Mouse (Mus musculus) forebrain, postnatal 0 days (tissue): ENCODE measurements at regions not wholly inside any gene's neighbourhood (a gene's known extent, or its start where the extent isn't known, plus 50 kb on each side); places are given as distances from the start of the nearest gene placed in this dataset.
"Not testable (repeated sequence)": the region's sequence is repeated elsewhere in the genome, so short reads cannot be mapped to it uniquely, and the experiment has no call there.

Experiments used
- ATAC-seq: fragments of 200-750 bp; cut with Nextera tagmentation; 2 replicates; pipeline ENCODE4 v1.8.0; 2017; ENCODE audit warnings: mild to moderate bottlenecking, moderate library complexity
- DNase-seq: peaks from one replicate; pipeline ENCODE4 v3.0.0-alpha.2; 2015
- H3K27ac ChIP-seq: fragments of 300-500 bp; sonication (generic); 2 replicates; pipeline ENCODE4 v1.5.1; 2014; ENCODE audit warnings: low read depth, mild to moderate bottlenecking, antibody characterized with exemption, low read length, moderate library complexity, mixed read lengths
- H3K27me3 ChIP-seq: fragments of 300-500 bp; sonication (generic); 2 replicates; pipeline ENCODE4 v1.6.1; 2014; ENCODE audit warnings: mild to moderate bottlenecking, low read length, mixed read lengths; ENCODE audit not compliant: insufficient read depth
- H3K36me3 ChIP-seq: fragments of 300-500 bp; sonication (generic); 2 replicates; pipeline ENCODE4 v1.6.1; 2014; ENCODE audit warnings: mild to moderate bottlenecking, moderate library complexity; ENCODE audit not compliant: insufficient read depth
- H3K4me1 ChIP-seq: fragments of 300-500 bp; sonication (generic); 2 replicates; pipeline ENCODE4 v1.6.1; 2014; ENCODE audit warnings: antibody characterized with exemption; ENCODE audit not compliant: insufficient read depth
- H3K4me2 ChIP-seq: fragments of 300-500 bp; sonication (generic); 2 replicates; pipeline ENCODE4 v1.6.1; 2014; ENCODE audit warnings: low read depth, mild to moderate bottlenecking, moderate library complexity
- H3K4me3 ChIP-seq: fragments of 300-500 bp; sonication (generic); 2 replicates; pipeline ENCODE4 v1.5.1; 2014; ENCODE audit warnings: low read depth, low read length, mixed read lengths
- H3K9ac ChIP-seq: fragments of 300-500 bp; sonication (generic); 2 replicates; pipeline ENCODE4 v1.6.1; 2014; ENCODE audit warnings: mild to moderate bottlenecking
- H3K9me3 ChIP-seq: fragments of 300-500 bp; sonication (generic); 2 replicates; pipeline ENCODE4 v1.6.1; 2016; ENCODE audit warnings: low read length
- CTCF ChIP-seq: sonication (generic); IDR thresholded peaks from 2 replicates; pipeline ENCODE4 v1.5.1; 2016; ENCODE audit warnings: antibody characterized with exemption, control low read depth, low read depth
- WGBS: fragments of 180-500 bp; shearing (Covaris S2); extraction: QIAGEN DNeasy Blood & Tissue Kit; methylation state at CpG from one replicate; pipeline ENCODE4 v1.1.7; 2014; 5-methylcytosine and 5-hydroxymethylcytosine counted together

DNA sequence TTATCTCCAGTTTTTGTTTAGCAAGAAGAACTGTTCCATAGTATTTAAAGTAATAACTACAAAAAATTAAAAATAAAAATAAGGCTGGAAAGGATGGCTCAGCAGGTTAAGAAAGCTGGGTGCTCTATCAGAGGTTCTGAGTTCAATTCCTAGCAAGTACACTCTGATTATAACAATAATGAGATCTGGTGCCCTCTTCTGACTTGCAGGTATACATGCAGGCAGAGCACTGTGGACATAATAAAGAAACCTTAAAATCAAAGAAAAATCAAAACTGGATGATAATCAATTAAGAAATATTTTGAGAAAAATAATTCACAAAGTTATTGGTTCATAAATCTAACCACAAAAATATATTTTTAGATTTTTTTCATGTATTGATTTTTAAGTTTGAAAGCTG, 346.7 kb upstream of the Cdh8 start:
- H3K27ac ChIP-seq: no peak overlapping the region
- H3K4me1 ChIP-seq: no peaks in the 10 kb centered on the region
- ATAC-seq (no peak), DNase-seq (no peak)
- 0 out of 2 replicates have a peak, but pooled peaks cover 4% of the 10 kb centered on the region for H3K9me3 ChIP-seq
- H3K36me3 ChIP-seq: no peaks in the 10 kb centered on the region
- no peak overlapping the region for H3K4me3 ChIP-seq
- no peaks in the 10 kb centered on the region for H3K27me3 ChIP-seq
- TF ChIP-seq CTCF: peak; percentile 25; the same call in 1 of the 2 replicates
- no peak overlapping the region for H3K4me2 ChIP-seq
- no peak overlapping the region for H3K9ac ChIP-seq

GRCm38 (mm10) chr8:99736190-99736589, 319.9 kb upstream of the Cdh8 start:
- H3K27me3 ChIP-seq: no peaks in the 10 kb centered on the region
- H3K9me3 ChIP-seq: no peaks in the 10 kb centered on the region
- no peaks in the 10 kb centered on the region for H3K4me1 ChIP-seq
- TF ChIP-seq CTCF: no peak
- no peaks in the 10 kb centered on the region for H3K36me3 ChIP-seq
- ATAC-seq (peak; percentile 82), DNase-seq (peak; percentile 67)
- H3K4me3 ChIP-seq: no peak overlapping the region
- 58% methylated on average over 2 of the region's 2 CpGs for WGBS
- H3K4me2 ChIP-seq: no peak overlapping the region
- no peak overlapping the region for H3K9ac ChIP-seq
- peak overlapping the region; percentile 48; the same call in 1 of the 2 replicates for H3K27ac ChIP-seq

DNA sequence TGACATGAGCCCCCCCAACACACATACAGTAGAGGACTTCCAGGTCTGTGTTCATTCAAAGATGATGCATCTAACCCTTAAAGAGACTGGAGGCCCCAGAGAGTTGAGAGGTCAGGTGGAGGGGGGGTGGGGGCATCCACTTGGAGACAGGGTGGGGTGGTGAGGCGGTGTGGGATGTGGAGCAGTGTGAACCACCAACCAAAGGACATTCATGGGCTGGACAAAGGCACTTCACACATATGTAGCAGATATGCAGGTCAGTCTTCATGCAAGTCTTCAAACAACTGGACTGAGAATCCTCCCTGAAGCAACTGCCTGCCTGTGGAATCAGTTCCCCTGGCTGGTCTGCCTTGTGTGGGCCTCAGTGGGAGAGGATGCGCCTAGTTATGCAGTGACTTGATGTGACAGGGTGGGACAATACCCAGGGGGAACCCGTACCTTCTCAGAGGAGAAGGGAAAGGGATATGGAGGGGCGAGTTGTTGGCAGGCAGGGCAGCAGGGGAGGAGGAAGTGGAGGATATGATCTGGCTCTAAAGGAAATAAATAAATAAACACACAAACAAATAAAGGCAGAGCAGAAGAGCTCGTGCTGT, 308.5 kb upstream of the Cdh8 start:
- Histone ChIP-seq H3K9me3 (no peaks in the 10 kb centered on the region), H3K27ac (no peak overlapping the region), H3K4me3 (no peak overlapping the region), H3K9ac (no peak overlapping the region), H3K36me3 (no peaks in the 10 kb centered on the region), H3K4me2 (no peak overlapping the region), H3K27me3 (no peaks in the 10 kb centered on the region), H3K4me1 (no peaks in the 10 kb centered on the region)
- TF ChIP-seq CTCF: no peak
- DNase-seq (no peak), ATAC-seq (no peak)
- 74% methylated on average over 5 of the region's 5 CpGs for WGBS

DNA sequence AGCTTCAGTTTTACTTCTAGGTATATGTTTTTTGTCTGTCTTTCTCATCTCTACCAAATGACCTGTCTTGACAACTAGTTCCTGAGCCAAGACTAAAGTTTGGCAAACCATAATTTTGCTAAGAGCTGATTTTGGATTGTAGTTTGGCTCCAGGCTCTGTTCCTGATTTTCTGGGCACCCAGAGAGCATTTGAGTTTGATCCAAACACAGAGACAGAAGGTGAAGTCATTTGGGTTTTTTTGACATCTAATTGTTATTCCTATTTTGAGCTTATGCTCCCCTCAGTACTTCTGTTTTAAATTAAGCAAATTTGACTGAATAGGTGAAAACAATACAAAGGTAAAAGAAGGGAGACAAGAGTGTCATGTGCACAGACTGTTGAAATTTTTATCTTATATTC, 302.7 kb upstream of the Cdh8 start:
- no peak for TF ChIP-seq CTCF
- no peaks in the 10 kb centered on the region for H3K9me3 ChIP-seq
- H3K27me3 ChIP-seq: no peaks in the 10 kb centered on the region
- H3K9ac ChIP-seq: no peak overlapping the region
- H3K36me3 ChIP-seq: no peaks in the 10 kb centered on the region
- DNase-seq: peak; percentile 30
- H3K4me3 ChIP-seq: no peak overlapping the region
- no peak overlapping the region for H3K27ac ChIP-seq
- no peak overlapping the region for H3K4me2 ChIP-seq
- no peaks in the 10 kb centered on the region for H3K4me1 ChIP-seq
- ATAC-seq: no peak

GRCm38 (mm10) chr8:99681673-99682072, 265.4 kb upstream of the Cdh8 start:
- no peaks in the 10 kb centered on the region for H3K4me1 ChIP-seq
- TF ChIP-seq CTCF: no peak
- no peak overlapping the region for H3K9ac ChIP-seq
- H3K4me2 ChIP-seq: no peak overlapping the region
- H3K36me3 ChIP-seq: no peaks in the 10 kb centered on the region
- H3K4me3 ChIP-seq: no peak overlapping the region
- no peak for ATAC-seq
- H3K27me3 ChIP-seq: no peaks in the 10 kb centered on the region
- DNase-seq: no peak
- 74% methylated on average over 3 of the region's 3 CpGs for WGBS
- H3K27ac ChIP-seq: no peak overlapping the region
- H3K9me3 ChIP-seq: no peaks in the 10 kb centered on the region

- H3K4me2 ChIP-seq, H3K4me3 ChIP-seq, H3K9me3 ChIP-seq, H3K27ac ChIP-seq, H3K9ac ChIP-seq, H3K27me3 ChIP-seq, H3K36me3 ChIP-seq, H3K4me1 ChIP-seq: not testable (repeated sequence)
- WGBS: 16% methylated on average over 6 of the region's 6 CpGs
- DNase-seq (peak; percentile 13), ATAC-seq (peak; percentile 82)
Measured at GRCm38 (mm10) chr8:99679253-99679899, 263.1 kb upstream of the Cdh8 start.

DNA sequence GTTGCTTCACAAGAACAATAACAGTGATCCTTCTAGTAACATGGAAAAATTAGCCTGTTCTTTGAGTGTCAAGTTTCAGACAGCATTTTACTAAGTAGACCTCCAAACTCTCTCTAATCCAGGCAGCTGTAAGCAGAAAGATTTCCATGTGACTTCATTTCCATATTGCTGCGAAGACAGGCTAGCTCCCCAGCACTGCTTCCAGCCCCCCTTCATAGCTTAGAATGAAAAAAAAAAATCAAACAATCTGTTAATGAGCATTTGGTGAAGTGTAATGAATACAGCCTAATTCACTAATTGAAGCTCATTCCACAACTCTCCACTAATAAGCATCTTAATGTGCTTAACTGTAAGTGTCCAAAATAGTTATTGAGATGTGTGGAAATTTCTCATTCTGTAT, 251.4 kb upstream of the Cdh8 start:
- H3K36me3 ChIP-seq, H3K27ac ChIP-seq, H3K9me3 ChIP-seq, H3K4me1 ChIP-seq, H3K9ac ChIP-seq, H3K4me3 ChIP-seq, H3K4me2 ChIP-seq, H3K27me3 ChIP-seq, DNase-seq: not testable (repeated sequence)
- peak; percentile 47; the same call in 1 of the 2 replicates for ATAC-seq
- 11% methylated on average over 1 of the region's 1 CpGs for WGBS
